Mouse (Mus musculus): Measurements from ENCODE around the gene 6030445D17Rik. TPM values are rescaled to one million over a fixed set of nuclear protein-coding genes. Genes with fewer than 3 reads are reported as not detected.

Gene 6030445D17Rik
- polyA plus RNA-seq, 1 experiment: not detected

GRCm38 (mm10) chr4:136469371-136469903 lies 7.4 kb downstream of the 6030445D17Rik start, which contains the start of gene Luzp1:
Luzp1 (plus strand) TSS chr4:136469761.
- H3K36me3 ChIP-seq (replicated peaks; ENCODE audit: low read length): no peaks in the 10 kb centered on the region
- TF ChIP-seq FLI1 (IDR thresholded peaks at IDR 0.05; ENCODE audit: low read length): no peak
- no peak for TF ChIP-seq GATA1 (IDR thresholded peaks at IDR 0.05; ENCODE audit: borderline replicate concordance, low read length)
- H3K27me3 ChIP-seq (replicated peaks): peaks cover 42% of the 10 kb centered on the region
- H3K9me3 ChIP-seq: 0 out of 2 replicates have a peak, but pooled peaks cover 3% of the 10 kb centered on the region
- H3K4me1 ChIP-seq: peaks cover 25% of the 10 kb centered on the region
- peak within 1 kb of the TSS; percentile 92 for H3K4me3 ChIP-seq (replicated peaks)

GRCm38 (mm10) chr4:136469941-136470346 lies 7.9 kb downstream of the 6030445D17Rik start:
- H3K36me3 ChIP-seq (replicated peaks; ENCODE audit: low read length): no peaks in the 10 kb centered on the region
- TF ChIP-seq FLI1 (IDR thresholded peaks at IDR 0.05; ENCODE audit: low read length): no peak
- no peak for TF ChIP-seq GATA1 (IDR thresholded peaks at IDR 0.05; ENCODE audit: borderline replicate concordance, low read length)
- H3K4me1 ChIP-seq: peaks cover 25% of the 10 kb centered on the region
- peaks cover 42% of the 10 kb centered on the region for H3K27me3 ChIP-seq (replicated peaks)
- H3K4me3 ChIP-seq (replicated peaks): peak overlapping the region; percentile 92
- 0 out of 2 replicates have a peak, but pooled peaks cover 3% of the 10 kb centered on the region for H3K9me3 ChIP-seq

DNA sequence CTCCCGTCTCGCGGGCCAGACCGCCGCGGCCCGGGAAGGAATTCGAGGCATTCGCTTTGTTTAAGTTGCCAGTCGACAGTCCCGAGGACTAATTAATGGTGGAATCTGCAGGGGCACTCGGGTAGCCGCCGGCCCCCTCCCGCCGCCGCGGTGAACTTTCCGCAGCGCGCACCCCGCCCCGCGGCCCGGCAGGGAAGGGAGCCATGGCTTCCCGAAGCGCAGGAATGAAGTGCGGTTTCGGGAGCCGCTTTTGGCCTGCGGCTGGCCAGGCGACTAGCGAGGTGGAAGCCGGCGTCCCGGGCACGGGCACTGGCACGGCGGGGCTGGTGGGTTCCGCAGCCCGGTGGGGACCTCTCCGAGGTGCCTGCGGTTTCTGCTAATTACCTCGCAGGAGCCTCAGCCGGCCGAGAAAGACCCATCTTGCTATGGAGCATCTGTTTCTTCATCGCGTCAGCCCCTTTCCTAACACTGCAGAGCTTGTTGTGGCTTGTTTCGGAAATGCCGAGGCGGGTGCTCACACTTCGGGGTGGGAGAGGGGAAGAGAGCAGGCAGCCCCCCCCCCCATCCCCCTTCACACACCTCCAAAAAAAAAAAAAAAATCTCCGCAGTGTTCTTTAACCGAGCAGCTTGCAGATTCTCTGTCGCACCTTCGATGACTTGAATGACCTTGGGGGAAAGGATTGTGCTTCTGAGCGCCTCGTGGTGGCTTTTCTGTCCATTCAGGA lies 8.5 kb downstream of the 6030445D17Rik start:
- Histone ChIP-seq H3K4me1 (peaks cover 25% of the 10 kb centered on the region), H3K4me3 (replicated peaks) (peak overlapping the region; percentile 92), H3K9me3 (0 out of 2 replicates have a peak, but pooled peaks cover 3% of the 10 kb centered on the region), H3K36me3 (replicated peaks; ENCODE audit: low read length) (no peaks in the 10 kb centered on the region), H3K27me3 (replicated peaks) (peaks cover 39% of the 10 kb centered on the region)
- TF ChIP-seq GATA1 (IDR thresholded peaks at IDR 0.05; ENCODE audit: borderline replicate concordance, low read length) (no peak), FLI1 (IDR thresholded peaks at IDR 0.05; ENCODE audit: low read length) (no peak)

DNA sequence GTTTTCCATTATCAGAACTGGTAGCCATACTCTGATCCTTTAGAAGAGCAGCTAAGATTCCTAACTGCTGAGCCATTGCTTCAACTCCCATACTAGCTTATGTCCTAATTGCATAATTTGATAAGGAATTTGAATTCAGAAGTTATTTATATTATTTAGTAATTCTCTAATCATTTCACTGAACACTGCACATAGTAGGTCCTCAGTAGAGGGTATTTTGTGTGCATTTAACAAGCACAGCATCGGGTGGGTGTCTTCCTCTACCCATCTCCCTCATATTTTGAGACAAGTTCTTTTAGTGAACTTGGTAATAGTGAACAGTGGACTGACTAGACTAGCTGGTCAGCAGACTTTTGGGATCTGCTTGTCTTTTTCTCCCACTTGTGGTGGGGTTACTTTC lies 14.6 kb downstream of the 6030445D17Rik start:
- Histone ChIP-seq H3K4me1 (no peaks in the 10 kb centered on the region), H3K9me3 (no peaks in the 10 kb centered on the region), H3K36me3 (replicated peaks; ENCODE audit: low read length) (no peaks in the 10 kb centered on the region), H3K4me3 (replicated peaks) (no peak overlapping the region), H3K27me3 (replicated peaks) (peaks cover 14% of the 10 kb centered on the region)
- no peak for TF ChIP-seq FLI1 (IDR thresholded peaks at IDR 0.05; ENCODE audit: low read length)
- no peak for TF ChIP-seq GATA1 (IDR thresholded peaks at IDR 0.05; ENCODE audit: borderline replicate concordance, low read length)

DNA sequence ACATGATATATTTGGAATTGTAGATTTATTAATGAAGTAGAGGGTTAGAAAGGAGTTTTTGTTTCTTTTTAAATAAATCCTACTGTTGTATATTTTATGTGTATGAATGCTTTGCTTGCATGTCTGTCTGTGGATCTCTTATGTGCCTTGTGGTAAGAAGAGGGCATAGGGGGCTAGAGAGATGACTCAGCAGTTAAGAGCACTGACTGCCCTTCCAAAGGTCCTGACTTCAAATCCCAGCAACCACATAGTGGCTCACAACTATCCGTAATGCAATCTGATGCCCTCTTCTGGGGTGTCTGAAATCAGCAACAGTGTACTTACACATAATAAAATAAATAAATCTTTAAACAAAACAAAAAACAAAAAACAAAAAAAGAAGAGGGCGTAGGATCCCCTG lies 24.5 kb downstream of the 6030445D17Rik start:
- H3K4me3 ChIP-seq (replicated peaks): no peak overlapping the region
- peaks cover 5% of the 10 kb centered on the region for H3K9me3 ChIP-seq
- peaks cover 7% of the 10 kb centered on the region for H3K27me3 ChIP-seq (replicated peaks)
- H3K36me3 ChIP-seq (replicated peaks; ENCODE audit: low read length): no peaks in the 10 kb centered on the region
- no peak for TF ChIP-seq GATA1 (IDR thresholded peaks at IDR 0.05; ENCODE audit: borderline replicate concordance, low read length)
- no peak for TF ChIP-seq FLI1 (IDR thresholded peaks at IDR 0.05; ENCODE audit: low read length)
- no peaks in the 10 kb centered on the region for H3K4me1 ChIP-seq

DNA sequence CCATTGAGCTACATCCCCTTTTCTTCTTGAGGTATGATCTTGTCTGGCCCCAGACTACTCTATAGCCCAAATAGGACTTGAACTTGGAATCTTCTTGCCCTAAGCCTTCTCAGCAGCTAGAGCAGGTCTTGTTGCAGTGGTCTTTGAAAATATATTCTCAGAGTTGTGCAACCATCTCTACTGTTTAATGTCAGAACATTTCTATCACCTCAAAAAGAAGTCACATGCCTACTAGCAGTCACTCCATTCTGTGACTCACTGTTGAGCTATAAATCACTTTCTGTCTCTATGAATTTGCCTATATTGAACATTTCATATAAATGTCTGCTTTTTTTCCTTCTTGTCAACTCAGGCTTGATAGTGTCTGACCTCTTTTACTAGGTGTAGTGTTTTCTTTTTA lies 33.9 kb downstream of the 6030445D17Rik start:
- peaks cover 6% of the 10 kb centered on the region for H3K27me3 ChIP-seq (replicated peaks)
- no peaks in the 10 kb centered on the region for H3K36me3 ChIP-seq (replicated peaks; ENCODE audit: low read length)
- H3K4me1 ChIP-seq: peaks cover 5% of the 10 kb centered on the region; the same call in 1 of the 2 replicates
- H3K4me3 ChIP-seq (replicated peaks): no peak overlapping the region
- no peaks in the 10 kb centered on the region for H3K9me3 ChIP-seq
- no peak for TF ChIP-seq GATA1 (IDR thresholded peaks at IDR 0.05; ENCODE audit: borderline replicate concordance, low read length)
- no peak for TF ChIP-seq FLI1 (IDR thresholded peaks at IDR 0.05; ENCODE audit: low read length)

DNA sequence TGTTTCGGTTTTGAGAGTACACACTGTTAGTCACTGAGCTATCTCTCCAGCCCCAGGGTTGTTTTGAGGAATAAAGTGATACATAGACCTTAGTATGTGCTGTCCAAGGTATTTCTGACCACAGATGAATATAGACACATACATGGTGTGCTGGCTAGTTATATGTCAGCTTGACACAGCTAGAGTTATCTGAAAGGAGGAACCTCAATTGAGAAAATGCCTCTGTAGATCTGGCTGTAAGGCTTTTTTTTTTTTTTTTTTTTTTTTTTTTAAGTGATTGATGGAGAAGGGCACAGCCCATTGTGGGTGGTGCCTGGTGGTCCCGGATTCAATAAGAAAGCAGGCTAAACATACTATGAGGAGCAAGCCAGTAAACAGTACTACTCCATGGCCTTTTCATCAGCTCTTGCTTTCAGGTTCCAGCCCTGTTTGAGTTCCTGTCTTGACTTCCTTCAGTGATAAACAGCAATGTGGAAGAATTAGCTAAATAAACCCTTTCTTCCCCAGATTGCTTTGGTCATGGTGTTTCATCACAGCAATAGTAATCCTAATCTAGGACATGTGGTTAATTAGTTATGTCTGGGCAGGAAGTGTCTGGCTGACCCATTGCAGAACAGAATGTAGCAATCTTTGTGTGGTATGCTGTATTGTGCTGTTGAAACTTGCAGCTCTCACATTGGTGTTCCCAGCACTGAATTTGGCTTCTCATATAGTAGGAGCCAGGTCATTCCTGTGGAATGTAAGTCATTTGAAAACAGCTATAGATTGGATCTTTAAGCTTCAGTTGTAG lies 43.6 kb downstream of the 6030445D17Rik start:
- Histone ChIP-seq H3K36me3 (replicated peaks; ENCODE audit: low read length) (no peaks in the 10 kb centered on the region), H3K27me3 (replicated peaks) (peaks cover 6% of the 10 kb centered on the region), H3K9me3 (no peaks in the 10 kb centered on the region), H3K4me3 (replicated peaks) (peak overlapping the region; percentile 14), H3K4me1 (peaks cover 11% of the 10 kb centered on the region)
- TF ChIP-seq FLI1 (IDR thresholded peaks at IDR 0.05; ENCODE audit: low read length) (no peak), GATA1 (IDR thresholded peaks at IDR 0.05; ENCODE audit: borderline replicate concordance, low read length) (peak; percentile 11; the same call in 1 of the 3 replicates)

DNA sequence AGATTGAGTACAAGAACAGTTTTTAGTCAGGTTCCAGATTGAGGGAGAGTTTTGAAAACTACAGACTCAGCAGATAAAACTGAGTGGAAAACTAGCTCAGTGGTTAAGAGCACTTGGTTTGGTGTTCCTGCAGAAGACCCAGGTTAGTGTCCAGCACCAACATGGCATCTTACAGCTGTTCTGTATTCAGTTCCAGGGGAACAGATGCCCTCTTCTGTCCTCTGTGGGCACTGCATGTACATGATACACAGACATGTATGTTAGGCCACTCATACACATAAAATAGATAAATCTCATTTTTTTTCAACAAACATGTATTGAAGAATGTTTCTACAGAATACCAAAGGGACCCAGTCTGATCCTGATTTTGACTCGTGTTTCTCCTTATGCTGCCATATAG lies 47.8 kb downstream of the 6030445D17Rik start:
- no peak for TF ChIP-seq FLI1 (IDR thresholded peaks at IDR 0.05; ENCODE audit: low read length)
- Histone ChIP-seq H3K9me3 (no peaks in the 10 kb centered on the region), H3K4me1 (peaks cover 15% of the 10 kb centered on the region), H3K36me3 (replicated peaks; ENCODE audit: low read length) (no peaks in the 10 kb centered on the region), H3K27me3 (replicated peaks) (peaks cover 10% of the 10 kb centered on the region), H3K4me3 (replicated peaks) (no peak overlapping the region)

DNA sequence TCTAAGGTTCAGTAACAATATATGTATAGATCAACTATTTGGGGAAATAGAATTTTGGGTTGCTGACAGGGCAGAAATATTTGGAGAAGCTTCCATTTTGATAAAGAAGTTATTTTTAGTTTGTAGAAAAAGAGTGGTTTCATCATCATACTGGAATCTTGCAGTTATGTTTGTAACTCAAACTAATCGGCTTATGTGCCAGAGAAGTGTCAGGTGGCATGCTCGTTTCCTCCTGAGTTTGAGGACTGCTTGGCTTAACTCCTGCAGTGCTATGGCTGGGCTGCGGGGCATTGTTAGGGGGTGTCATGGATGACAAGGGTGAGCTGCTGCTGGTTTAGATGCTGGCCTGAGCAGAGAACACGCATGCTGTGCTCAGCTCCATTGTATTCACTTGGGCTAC lies 49.7 kb downstream of the 6030445D17Rik start:
- Histone ChIP-seq H3K36me3 (replicated peaks; ENCODE audit: low read length) (no peaks in the 10 kb centered on the region), H3K9me3 (no peaks in the 10 kb centered on the region), H3K4me1 (peaks cover 5% of the 10 kb centered on the region), H3K27me3 (replicated peaks) (peaks cover 10% of the 10 kb centered on the region), H3K4me3 (replicated peaks) (no peak overlapping the region)
- no peak for TF ChIP-seq FLI1 (IDR thresholded peaks at IDR 0.05; ENCODE audit: low read length)
- no peak for TF ChIP-seq GATA1 (IDR thresholded peaks at IDR 0.05; ENCODE audit: borderline replicate concordance, low read length)
